Mouse (Mus musculus) monocyte, adult 2 months (primary cell): ENCODE data around the gene Rad54l2.

Source experiments
- DNase-seq, 2 experiments: peaks; one replicate each; pipeline ENCODE4 v3.0.0; 2022; ENCODE audit warnings: low spot score in 2 of 2, low read depth in 1 of 2

The Rad54l2 gene

DNA sequence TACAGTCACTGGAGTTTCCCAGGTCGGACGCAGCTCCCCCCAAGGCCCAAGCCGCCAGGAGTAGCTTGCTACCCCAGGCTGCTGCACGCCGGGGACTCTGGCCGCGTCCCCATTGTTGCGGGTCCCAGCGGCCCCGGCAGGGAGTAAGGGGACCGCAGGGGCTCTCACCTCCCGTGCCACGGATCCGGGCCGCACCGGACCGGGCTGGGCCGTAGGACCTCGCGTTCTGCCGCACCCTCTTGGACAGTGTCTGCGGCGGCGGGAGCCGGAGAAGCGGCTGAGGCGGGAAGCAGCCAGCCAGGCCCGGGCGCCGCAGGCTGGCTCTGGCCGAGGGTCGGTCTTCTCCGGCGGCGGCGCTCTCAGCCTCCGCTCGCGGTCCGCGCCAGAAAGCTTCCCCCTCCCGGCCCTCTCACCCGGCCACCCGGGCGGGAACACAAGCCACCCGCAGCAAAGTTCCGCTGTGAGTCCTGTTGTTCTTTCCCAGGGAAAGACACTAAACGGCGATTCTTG, at the start of gene Rad54l2:
Gene Rad54l2, minus strand, starts transcription at position 383 of the 510 bp plus-strand sequence.
- DNase-seq = peak; percentile 36 to 58

DNA sequence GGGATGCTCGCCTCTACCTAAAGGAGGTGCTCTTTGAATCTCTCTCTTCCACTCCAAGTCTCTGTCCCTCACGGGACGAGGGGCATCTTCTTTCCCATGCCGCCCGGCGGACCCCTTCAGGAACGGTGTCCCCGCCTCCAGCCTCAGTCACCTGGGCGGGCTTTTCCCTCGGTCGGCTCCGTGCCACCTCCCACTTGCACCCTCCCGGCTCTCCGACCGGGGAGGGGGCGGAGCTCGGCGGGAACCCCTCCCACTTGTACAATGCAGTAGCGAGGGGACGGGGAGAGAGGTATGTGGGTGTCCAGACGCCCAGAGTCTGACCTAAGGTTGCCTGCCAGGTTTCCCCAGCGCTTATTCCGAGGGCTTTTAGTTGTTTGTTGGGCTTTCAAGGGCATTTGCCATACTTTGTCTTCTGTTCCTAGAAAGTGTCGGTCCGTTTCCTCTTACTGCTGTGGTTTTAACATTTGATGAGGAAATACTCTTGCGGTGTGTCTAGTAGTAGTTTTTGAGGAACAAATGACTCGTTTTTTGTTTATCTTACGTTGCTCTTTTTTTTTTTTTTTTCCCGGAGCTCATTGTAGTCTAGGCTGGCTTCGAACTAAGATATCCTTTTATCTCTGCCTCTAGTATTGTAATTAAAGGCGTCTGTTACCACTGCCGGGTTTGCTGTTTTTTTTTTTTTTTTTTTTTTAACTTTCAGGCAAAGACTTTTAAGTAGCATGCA, 33.5 kb upstream of the Rad54l2 start:
- DNase-seq = peak; percentile 33 to 51

DNA sequence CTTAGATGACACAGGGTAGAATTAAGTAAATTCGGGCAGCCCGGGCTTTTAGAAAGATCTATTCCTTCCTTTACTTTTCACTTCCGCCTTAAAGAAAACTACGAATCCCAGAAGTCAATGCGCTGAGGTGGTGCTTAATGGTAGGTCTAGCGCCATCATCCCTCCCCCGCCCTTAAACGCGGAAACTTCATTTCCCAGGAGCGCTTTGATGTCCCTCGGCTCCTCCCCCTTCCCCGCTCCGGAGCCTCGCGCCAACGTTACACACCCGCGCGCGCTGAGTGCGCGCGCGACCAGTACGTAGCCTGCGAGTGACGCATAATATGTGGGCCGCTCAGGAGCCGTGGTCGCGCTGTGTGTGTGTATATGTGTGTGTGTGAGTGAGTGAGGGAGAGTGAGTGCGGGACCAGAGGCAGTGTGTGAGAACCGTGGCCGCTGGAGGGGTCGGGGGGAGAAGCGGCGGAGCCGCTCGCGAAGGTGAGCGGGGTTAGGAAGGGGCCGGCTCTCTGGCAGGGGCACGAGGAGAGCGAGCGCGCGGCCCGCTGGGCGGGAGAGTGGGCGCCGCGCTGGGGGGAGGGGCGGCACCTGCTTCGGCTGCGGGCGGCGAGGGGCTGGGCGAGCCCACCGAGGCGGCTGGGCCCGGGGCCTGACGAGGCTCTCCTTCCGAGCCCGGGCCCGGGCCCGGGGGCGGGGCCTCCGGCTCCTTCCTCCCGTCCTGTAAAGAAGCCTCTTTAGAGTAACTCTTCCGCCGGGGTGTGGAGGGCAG, 32.8 kb upstream of the Rad54l2 start, which contains the start of gene Dcaf1:
Gene Dcaf1, plus strand, starts transcription at position 257 of the 763 bp plus-strand sequence.
- DNase-seq = peak; percentile 78 to 81

- no peak for DNase-seq
Observed at GRCm38 (mm10) chr9:106821050-106821617, 32.1 kb upstream of the Rad54l2 start.

DNA sequence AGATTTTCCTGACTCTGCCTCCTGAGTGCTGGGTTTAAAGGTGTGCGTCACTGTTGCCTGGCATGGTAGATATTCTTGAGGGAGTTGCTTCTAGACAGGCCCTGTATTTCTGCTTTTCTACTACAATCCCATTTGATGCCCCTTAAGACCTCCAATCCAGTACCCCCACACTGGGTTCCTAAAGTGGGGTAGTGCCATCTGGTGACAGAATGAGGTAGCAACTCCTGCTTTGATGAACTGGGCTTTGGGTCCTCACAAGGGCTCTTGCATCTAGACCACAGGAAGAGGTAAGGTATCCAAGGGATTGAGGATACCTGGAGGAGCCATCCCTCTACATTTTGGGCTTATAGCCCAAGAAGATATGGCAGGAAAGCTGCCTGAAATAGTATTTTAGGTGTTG, 30.2 kb upstream of the Rad54l2 start:
- no peak for DNase-seq

DNA sequence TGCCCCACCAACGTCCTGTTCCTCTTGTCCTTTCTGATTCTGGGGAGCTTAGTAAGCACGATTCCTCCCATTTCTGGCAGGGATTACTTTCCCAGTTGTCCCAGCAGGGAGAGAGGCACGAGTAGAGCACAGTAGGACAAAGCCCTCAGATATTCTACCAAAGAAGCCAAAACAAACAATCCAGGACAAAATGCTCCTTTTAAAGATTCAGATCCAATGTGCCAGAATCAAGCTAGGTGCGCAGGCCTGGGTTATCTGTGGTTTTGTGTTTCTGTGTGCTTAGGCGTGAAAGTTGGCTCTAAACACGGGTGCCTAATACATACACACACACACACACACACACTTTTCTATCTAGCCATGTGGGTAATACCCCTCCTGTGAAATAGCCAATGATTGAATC, 29.2 kb upstream of the Rad54l2 start:
- no peak for DNase-seq

- no peak for DNase-seq
Observed at GRCm38 (mm10) chr9:106806503-106806902, 17.5 kb upstream of the Rad54l2 start.

DNA sequence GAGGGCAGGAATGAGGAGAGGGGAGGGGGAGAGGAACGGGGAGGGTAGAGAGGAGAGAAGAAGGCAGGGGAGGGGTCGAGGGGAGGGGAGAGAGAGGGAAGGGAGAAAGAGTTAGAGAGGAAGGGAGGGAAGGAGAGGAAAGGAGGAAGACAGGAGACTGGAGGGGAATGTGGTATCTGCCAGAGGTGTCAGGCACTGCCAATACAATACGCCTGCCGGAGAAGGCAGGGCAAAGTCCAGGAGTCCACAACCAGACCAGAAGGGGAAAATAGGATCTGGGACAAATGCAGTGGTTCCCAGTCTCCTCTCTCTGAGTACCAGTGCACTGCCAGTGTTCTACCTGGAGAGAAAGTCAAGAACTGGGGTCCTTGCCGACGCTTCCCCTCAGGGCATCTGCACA, 1.8 kb upstream of the Rad54l2 start:
- DNase-seq = no peak

DNA sequence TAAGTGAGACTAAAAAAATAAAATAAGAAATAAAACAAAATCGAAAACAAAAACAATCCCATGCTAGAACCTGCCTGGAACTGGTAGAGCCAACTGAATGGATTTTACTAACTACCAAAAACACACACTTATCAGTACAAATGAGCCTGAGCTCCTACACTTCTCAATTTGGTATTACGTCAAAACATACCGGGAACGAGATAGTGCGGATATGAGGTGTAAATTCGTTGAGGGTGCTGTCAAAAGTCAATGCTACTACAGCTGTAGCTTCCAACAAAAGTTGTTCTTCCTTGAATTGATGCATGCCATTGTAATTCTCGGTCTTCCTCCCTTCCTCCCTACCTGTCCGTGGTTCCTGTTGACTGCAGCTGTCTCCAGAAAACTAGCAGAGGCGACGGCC, 369 bp upstream of the Rad54l2 start:
- no peak for DNase-seq

DNA sequence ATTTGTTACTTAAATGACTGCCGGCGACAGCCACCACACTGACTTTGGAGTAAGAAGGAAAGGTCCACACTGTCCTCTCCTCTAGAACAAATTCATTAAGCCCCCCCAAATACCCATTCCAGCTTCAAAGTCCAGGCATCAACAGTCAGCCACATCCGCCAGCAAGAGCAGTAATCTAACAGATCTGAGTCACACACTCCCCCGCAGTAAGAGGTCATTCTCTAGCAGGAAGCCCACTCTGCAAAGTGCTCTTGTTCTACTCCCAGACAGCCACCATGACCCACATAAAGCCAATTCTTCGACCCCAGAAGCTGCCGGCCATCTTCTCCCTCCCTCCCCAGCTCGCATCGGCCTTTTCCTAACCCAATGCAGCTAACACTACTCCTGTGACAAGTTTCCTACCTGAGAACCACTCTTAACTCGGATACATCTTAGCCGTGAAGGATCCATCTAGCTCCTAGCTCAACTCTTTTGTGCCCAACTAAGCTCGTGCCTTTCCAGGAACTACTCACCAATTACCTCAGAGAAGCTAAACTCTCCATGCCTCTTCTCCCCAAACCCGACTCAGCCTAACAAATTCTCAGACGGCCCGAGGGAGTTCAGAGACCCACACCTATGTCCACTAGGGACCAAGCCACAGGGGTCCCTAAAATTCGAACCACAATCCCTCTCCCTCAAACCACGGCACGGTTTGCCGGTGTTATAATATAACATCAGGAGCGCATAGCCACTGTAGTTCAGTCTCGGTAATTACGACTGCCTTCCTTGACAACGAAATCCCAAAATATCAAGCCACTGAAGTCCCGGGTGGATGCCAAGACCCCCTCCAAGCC, 799 bp downstream of the Rad54l2 start:
- no peak for DNase-seq

DNA sequence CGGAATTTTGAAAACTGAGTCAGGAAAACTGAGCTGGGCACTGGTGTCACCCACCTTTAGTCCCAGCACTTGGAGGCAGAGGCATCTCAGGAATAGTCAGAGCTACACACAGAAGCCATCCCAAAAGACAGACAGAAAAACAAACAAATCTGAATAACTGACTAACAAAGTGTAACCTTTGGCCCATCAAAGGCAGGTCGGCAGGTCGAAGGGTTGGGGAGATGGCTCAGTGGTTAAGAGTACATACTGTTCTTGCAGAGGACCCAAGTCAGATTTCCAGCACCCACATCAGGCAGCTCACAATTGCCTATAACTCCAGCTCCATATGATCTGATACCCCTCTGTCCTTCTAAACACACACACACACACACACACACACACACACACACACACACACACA, 3.8 kb downstream of the Rad54l2 start:
- no peak for DNase-seq

DNA sequence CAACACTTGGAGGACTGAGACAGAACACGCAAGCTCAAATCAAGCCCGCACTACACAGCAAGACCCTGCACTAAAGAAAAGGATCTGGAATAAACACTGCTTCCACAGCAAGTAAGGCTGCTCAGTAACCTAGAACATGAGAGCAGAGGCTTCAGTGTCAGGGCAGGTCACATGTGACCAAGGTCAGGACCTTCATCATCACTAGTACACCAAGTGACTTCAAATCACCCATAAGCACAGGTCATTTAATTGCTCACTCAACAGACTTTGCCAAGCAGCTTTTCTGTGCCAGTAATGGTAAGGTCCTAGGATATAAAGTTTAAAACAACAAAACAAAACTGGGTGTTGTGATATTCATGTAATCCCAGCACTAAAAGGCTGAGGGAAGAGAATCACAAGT, 5.4 kb downstream of the Rad54l2 start:
- no peak for DNase-seq

- DNase-seq = no peak
Observed at GRCm38 (mm10) chr9:106780086-106780485, 8.9 kb downstream of the Rad54l2 start.

DNA sequence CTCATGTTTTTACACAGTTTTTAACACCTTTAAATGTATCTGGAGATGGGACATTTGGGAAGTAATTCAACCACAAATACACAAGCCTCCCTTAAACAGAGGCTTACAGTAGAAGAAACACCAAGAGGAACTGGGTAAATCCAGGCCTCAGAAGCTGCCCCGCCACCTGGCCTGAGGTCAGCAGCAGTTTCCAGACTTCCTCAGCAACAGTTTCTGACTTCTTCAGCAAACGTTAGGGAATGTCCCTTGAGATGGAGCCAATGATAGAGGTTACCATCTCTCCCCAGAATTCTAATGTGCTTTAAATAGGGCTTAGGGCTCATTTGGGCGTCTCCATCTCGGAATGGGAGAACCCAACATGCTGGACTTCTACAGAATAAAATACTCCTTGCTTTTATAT, 10.7 kb downstream of the Rad54l2 start:
- no peak for DNase-seq

DNA sequence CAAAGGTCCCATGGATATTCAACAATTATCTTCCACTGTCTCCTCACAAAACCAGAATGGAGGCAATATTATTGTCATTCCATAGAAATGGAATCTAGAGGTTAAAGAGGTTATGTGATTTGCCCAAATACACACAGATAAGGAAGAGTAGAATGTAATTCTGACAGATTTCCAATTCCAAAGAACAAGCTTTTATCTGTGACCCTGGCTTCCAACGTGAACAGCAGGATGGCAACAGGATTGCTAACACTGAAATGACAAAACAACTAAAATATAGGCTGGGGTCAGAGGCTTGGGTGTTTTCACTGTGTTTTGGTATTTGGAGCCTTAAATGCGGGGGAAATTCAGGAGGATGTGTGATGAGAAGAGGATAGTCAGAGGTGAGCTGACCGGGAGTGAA, 11.6 kb downstream of the Rad54l2 start:
- DNase-seq = no peak

GRCm38 (mm10) chr9:106776116-106776515, 12.9 kb downstream of the Rad54l2 start:
- no peak for DNase-seq

DNA sequence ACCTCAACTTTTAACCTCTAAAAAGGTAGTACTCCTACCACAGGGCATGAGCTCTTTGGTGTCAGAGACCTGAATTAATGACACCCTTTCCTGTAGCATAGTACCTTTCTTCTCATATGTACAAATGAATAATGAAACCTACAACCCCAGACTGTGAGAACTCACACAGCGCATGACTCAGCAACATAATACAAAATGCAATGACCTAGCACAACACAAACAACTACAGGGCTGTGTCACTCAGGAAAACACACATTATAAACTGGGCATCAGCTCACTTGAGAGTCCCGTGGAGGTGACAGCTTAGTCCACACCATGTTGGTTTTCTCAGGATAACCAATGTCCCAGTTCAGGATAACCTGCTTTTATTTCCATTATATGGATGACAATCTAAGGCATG, 17.2 kb downstream of the Rad54l2 start:
- DNase-seq = no peak

DNA sequence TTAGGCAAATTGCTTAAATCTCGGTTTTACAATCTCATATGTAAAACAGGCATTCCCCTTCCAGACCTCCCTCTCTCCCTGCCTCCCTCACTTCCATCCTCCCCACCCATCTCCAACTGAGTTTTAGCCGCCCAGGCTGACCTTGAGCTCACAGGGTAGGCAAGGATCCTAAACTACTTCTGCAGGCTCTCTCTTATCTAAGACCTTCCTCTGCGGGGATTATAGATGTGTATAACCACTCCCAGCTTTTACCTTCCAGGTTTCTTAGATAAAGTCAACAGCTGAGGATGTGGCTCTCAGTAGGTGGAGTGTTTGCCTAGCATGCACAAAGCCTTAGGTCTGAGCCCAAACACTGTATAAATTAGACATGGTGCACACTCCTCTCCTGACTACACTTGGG, 18.8 kb downstream of the Rad54l2 start:
- DNase-seq = no peak

- no peak for DNase-seq
Observed at GRCm38 (mm10) chr9:106769781-106770180, 19.2 kb downstream of the Rad54l2 start.

DNA sequence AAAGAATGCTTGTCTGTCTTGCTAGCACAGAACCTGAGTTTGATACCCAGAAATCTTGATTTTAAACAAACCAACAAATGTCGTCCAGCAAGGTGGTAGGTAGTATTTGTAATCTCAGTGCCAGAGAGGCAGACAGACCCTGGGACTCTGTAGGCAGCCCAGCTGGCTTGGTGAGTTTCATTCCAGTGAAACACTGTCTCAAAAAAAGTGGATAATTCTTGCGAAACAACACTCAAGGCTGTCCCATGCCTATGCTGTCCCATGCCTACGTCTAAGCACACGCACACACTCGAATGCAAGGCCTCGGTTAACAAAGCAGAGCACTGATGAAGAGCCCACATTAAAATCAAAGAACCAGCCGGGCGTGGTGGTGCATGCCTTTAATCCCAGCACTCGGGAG, 32.6 kb downstream of the Rad54l2 start:
- DNase-seq = no peak

DNA sequence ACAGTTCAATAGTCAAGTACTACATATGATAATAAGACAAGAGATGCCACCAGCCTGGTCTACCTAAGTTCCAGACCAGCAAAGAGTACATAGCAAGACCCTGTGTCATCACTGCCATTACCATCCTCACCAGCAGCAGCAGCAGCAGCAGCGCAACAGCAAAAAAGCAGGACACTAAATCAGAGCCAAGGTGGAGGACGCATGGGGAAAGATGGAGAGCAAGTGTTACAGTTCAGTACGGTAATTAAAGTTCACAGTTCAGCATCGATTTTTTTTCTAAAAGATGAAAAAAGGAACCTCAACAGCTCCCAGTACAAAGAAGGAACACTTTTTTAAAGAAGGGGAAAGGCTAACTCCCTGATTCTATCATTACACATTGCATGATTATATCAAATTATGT, 33.2 kb downstream of the Rad54l2 start:
- DNase-seq = no peak
